Mouse (Mus musculus): ENCODE results near the gene Olfr10.

- no peak for TF ChIP-seq CTCF (IDR thresholded peaks at IDR 0.05; ENCODE audit: borderline replicate concordance, extremely low read depth, insufficient read depth, insufficient read length)
- no peak for TF ChIP-seq POLR2A (IDR thresholded peaks at IDR 0.05; ENCODE audit: borderline replicate concordance, extremely low read depth, insufficient read depth, insufficient read length, poor library complexity, severe bottlenecking)
Observed at GRCm38 (mm10) chr11:49259296-49259695, 45.2 kb upstream of the Olfr10 start.

Measured in brain, embryonic 14.5 days (tissue).